Mouse (Mus musculus): ENCODE data around the gene Npepl1. TPM values are rescaled to one million over a fixed set of nuclear protein-coding genes. Genes with fewer than 3 reads are reported as not detected.
A peak's percentile ranks its signal among the peaks of the same experiment; 100 is the strongest.

Gene Npepl1
- total RNA-seq, 2 experiments from 2014 or later = 80.1 to 90.2 TPM

DNA sequence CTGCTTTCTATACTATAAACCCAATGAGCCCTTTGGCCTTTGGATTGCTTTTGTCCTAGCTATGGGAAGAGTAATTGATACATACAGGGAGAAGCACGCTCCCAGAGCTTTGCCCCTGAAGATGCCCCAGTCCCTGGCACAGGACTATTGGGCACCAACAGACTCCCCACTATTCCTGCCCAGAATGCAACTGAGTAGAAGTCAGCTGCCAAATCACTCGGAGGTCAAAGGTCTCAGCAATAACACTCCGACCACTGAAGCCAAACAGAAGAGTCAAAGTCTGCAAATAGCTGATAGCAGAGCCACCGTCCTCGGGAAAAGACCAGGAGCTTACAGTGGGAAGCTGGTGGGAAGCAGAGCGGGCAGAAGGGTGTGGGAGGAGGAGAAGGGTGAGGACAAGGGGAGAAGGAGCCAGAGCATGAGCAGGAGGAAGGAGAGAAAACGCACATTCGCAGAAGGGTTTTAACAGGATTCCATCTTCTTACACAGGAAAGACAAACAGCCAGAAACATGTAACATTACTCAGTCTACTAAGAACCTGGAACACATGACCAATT is 22.3 kb downstream of the Npepl1 start:
- TF ChIP-seq CTCF (IDR thresholded peaks at IDR 0.05) = no peak
- intact Hi-C loops (cut with DNase I) = no loop called here
- Histone ChIP-seq H3K27ac (no peak overlapping the region), H3K4me3 (no peak overlapping the region)
- DNase-seq = no peak

GRCm38 (mm10) chr2:174159035-174159434 is 48.9 kb downstream of the Npepl1 start:
- TF ChIP-seq CTCF (IDR thresholded peaks at IDR 0.05) = no peak
- peak overlapping the region; percentile 5; the same call in 1 of the 2 replicates for H3K4me3 ChIP-seq
- intact Hi-C loops (cut with DNase I) = no loop called here

DNA sequence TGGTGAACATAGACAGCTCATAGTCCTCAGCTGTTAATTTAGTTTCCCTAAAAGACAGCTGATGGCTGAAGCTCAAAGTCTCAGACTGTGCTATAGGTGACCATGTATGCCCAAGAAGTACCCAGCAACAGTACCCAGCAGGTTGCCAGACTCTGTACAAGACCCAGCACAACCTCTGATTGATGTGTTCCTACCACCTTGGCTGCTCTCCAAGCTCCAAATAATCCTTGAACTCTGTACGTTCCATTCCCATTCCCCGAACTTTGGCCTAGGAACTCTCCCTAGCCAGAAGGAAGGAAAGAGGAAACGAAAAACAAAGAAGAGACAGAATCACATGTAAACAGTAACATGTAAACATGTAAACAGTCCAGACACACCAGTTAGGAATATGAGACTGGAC is 50.3 kb downstream of the Npepl1 start:
- DNase-seq = no peak
- Histone ChIP-seq H3K27ac (no peak overlapping the region), H3K4me3 (no peak overlapping the region)
- intact Hi-C loops (cut with DNase I) = no loop called here
- no peak for TF ChIP-seq CTCF (IDR thresholded peaks at IDR 0.05)

More at GRCm38 (mm10) chr2:174159035-174159434, 48.9 kb downstream of the Npepl1 start:
- no peak overlapping the region for H3K27ac ChIP-seq
- no peak for DNase-seq

Other genes starting within 250 kb of the Npepl1 start
- gene Stx16, start 34.0 kb upstream of the Npepl1 start, total RNA-seq (2021) = 10 to 100 TPM; 19.9 to 21.1 TPM
- 1,000 to 10,000 TPM; 1,330 to 1,331 TPM for gene Gnas, start 174.0 kb downstream of the Npepl1 start, total RNA-seq (2021)
- 1 to 10 TPM; 1.9 to 3.4 TPM for gene Gm20721, start 236.4 kb downstream of the Npepl1 start, total RNA-seq (2021)

Measured in gastrocnemius, adult 2 months (tissue).